Mouse (Mus musculus) layer of hippocampus, adult 9-10 months (tissue): ENCODE results near the gene Ehf.

Source experiments
- DNase-seq: peaks from one replicate; pipeline ENCODE4 v3.0.0; 2022; ENCODE audit warnings: low spot score

Ehf gene

GRCm38 (mm10) chr2:103213547-103213946, 89.5 kb downstream of the Ehf start:
- DNase-seq: no peak
